Mouse (Mus musculus): ENCODE results near the gene Tgfa.

Gene Tgfa

GRCm38 (mm10) chr6:86298961-86299360 lies 103.9 kb downstream of the Tgfa start:
- DNase-seq = no peak

GRCm38 (mm10) chr6:86299381-86299780 lies 104.4 kb downstream of the Tgfa start:
- no peak for DNase-seq

- no peak for DNase-seq
Observed at GRCm38 (mm10) chr6:86305680-86306079, 110.7 kb downstream of the Tgfa start.

DNA sequence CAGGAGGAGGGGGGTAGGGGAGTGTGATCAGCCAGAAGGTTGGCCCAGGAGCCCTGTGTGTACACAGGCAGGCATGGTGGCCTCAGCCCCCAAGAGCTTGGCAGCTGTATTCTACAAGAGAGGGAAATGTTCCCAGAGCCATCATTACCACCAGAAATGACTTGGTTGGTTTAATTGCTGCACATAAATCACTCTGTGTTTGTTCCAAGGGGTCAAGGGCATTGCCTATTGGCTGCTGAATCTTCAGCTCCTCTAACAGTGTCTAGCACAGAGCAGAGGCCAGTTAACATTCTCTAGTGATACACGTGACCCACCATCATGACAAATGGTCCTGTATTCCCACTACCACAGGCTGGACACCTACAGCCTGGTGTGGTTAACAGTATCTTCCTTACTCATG lies 119.0 kb downstream of the Tgfa start:
- DNase-seq = no peak

GRCm38 (mm10) chr6:86317066-86317465 lies 122.0 kb downstream of the Tgfa start:
- DNase-seq = no peak

- DNase-seq = peak; percentile 15
Observed at GRCm38 (mm10) chr6:86318855-86319254, 123.8 kb downstream of the Tgfa start.

GRCm38 (mm10) chr6:86322031-86322563 lies 127.1 kb downstream of the Tgfa start:
- no peak for DNase-seq

- no peak for DNase-seq
Observed at GRCm38 (mm10) chr6:86322991-86323390, 128.0 kb downstream of the Tgfa start.

DNA sequence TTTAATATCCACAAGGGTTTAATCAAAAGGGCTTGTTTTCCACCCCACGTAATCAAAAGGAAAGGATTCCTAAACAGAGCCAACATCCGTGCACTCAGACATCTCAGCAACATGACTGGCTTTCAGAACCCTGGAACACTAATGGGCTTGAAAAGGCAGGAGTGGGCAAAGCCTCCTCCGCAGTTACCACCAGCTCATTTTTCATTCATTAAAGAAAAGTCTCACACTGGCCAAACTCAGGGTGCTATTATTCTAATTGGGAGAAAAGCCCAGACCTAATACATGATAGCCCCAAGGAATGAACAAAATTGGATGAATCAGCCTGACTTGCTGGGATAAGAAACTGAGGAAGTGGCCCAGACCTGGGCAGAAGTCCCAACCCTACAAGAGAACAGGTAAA lies 129.4 kb downstream of the Tgfa start:
- no peak for DNase-seq
